Comparison of ENCODE assay signal across 8 mouse cellular contexts in genomic region chr14:73143710-73144420, GRCm38 (mm10). TPM values are rescaled to one million over a fixed set of nuclear protein-coding genes. Genes with fewer than 3 reads are reported as not detected.
A peak's percentile ranks its signal among the peaks of the same experiment; 100 is the strongest.
DNase-seq lines count a peak whose midpoint lies in the region; ATAC-seq and TF ChIP-seq lines count a peak whose summit lies in the region.

No protein-coding gene starts in this region.

- H3K9ac ChIP-seq in hindbrain, embryonic 14.5 days = peak overlapping the region; percentile 93
- peak overlapping the region; percentile 97 for H3K9ac ChIP-seq in midbrain, embryonic 12.5 days (replicated peaks)

- H3K36me3 ChIP-seq in kidney, adult 2 months (ENCODE audit: control insufficient read depth, insufficient read depth, low read length) = no peaks in the 10 kb centered on the region
- H3K36me3 ChIP-seq in hindbrain, embryonic 14.5 days (replicated peaks; ENCODE audit: control insufficient read depth, insufficient read depth) = no peaks in the 10 kb centered on the region
- H3K36me3 ChIP-seq in midbrain, embryonic 12.5 days = peaks cover 7% of the 10 kb centered on the region

- TF ChIP-seq CTCF in kidney, adult 2 months (conservative IDR thresholded peaks at IDR 0.05; ENCODE audit: insufficient read depth, insufficient read length, low read depth, low read length) = no peak
- TF ChIP-seq CTCF in bone marrow macrophage, adult 2 months (IDR thresholded peaks at IDR 0.05; ENCODE audit: low read depth, low read length) = no peak

- no peaks in the 10 kb centered on the region for H3K27me3 ChIP-seq in kidney, adult 2 months (replicated peaks; ENCODE audit: control insufficient read depth, insufficient read depth, low read length)
- H3K27me3 ChIP-seq in hindbrain, embryonic 14.5 days (ENCODE audit: control insufficient read depth, insufficient read depth, low read length) = no peaks in the 10 kb centered on the region
- H3K27me3 ChIP-seq in midbrain, embryonic 12.5 days = no peaks in the 10 kb centered on the region

- DNase-seq in kidney, adult 2 months = no peak
- no peak for DNase-seq in kidney, postnatal 14 days
- no peak for DNase-seq in hindbrain, embryonic 14.5 days (ENCODE audit: low spot score)
- DNase-seq in frontal cortex, postnatal 36 days (ENCODE audit: low spot score in 2 of 2) = no peak
- no peak for DNase-seq in urinary bladder, postnatal 14 days (ENCODE audit: low spot score)
- no peak for DNase-seq in kidney, adult 8-10 months

- no peak for TF ChIP-seq POLR2A in kidney, adult 2 months (IDR thresholded peaks at IDR 0.05; ENCODE audit: low read depth, low read length)
- TF ChIP-seq POLR2A in bone marrow macrophage, adult 2 months (IDR thresholded peaks at IDR 0.05; ENCODE audit: borderline replicate concordance, low read depth, low read length) = no peak

- H3K4me2 ChIP-seq in hindbrain, embryonic 14.5 days (replicated peaks) = peak overlapping the region; percentile 67
- peak overlapping the region; percentile 80 for H3K4me2 ChIP-seq in midbrain, embryonic 12.5 days (replicated peaks)

- peak overlapping the region; percentile 92 for H3K27ac ChIP-seq in kidney, adult 2 months (ENCODE audit: insufficient read depth, low read depth, low read length)
- peak overlapping the region; percentile 83 for H3K27ac ChIP-seq in bone marrow macrophage, adult 2 months (ENCODE audit: insufficient read depth, low read depth, low read length)
- peak overlapping the region; percentile 98 for H3K27ac ChIP-seq in hindbrain, embryonic 14.5 days
- peak overlapping the region; percentile 100 for H3K27ac ChIP-seq in midbrain, embryonic 12.5 days (replicated peaks)

- peaks cover 6% of the 10 kb centered on the region; the same call in 1 of the 2 replicates for H3K4me1 ChIP-seq in kidney, adult 2 months (ENCODE audit: control insufficient read depth, insufficient read depth, low read length)
- peaks cover 36% of the 10 kb centered on the region for H3K4me1 ChIP-seq in bone marrow macrophage, adult 2 months (ENCODE audit: control insufficient read depth, insufficient read depth, low read length)
- H3K4me1 ChIP-seq in hindbrain, embryonic 14.5 days (replicated peaks; ENCODE audit: control insufficient read depth, insufficient read depth, low read length) = peaks cover 25% of the 10 kb centered on the region
- peaks cover 25% of the 10 kb centered on the region for H3K4me1 ChIP-seq in midbrain, embryonic 12.5 days

- no peaks in the 10 kb centered on the region for H3K9me3 ChIP-seq in hindbrain, embryonic 14.5 days (ENCODE audit: control insufficient read depth, low read length)
- 0 out of 2 replicates have a peak, but pooled peaks cover 5% of the 10 kb centered on the region for H3K9me3 ChIP-seq in midbrain, embryonic 12.5 days

- ATAC-seq in hindbrain, embryonic 14.5 days (ENCODE audit: low FRiP score) = 0 out of 2 replicates have a peak, but pooled peaks have one; percentile 5
- ATAC-seq in midbrain, embryonic 12.5 days (ENCODE audit: low FRiP score, low read depth) = peak; percentile 20

- H3K4me3 ChIP-seq in kidney, adult 2 months (ENCODE audit: insufficient read depth, low read depth, low read length) = peak overlapping the region; percentile 57
- H3K4me3 ChIP-seq in bone marrow macrophage, adult 2 months (ENCODE audit: insufficient read depth, low read length) = peak overlapping the region; percentile 61
- H3K4me3 ChIP-seq in hindbrain, embryonic 14.5 days (replicated peaks; ENCODE audit: low read length) = peak overlapping the region; percentile 72
- H3K4me3 ChIP-seq in midbrain, embryonic 12.5 days = peak overlapping the region; percentile 83

- WGBS in kidney, adult 2 months = 24% methylated on average over 25 of the region's 25 CpGs
- WGBS in hindbrain, embryonic 14.5 days = 35% methylated on average over 25 of the region's 25 CpGs
- 40% methylated on average over 25 of the region's 25 CpGs for WGBS in midbrain, embryonic 12.5 days

RNA-seq across cellular contexts. Expression of gene Rcbtb2, which starts 21.0 kb away (rescaled TPM):
- 32.3 and 33.2 TPM in 2 replicates for polyA plus RNA-seq in kidney, adult 2 months (2012; rRNA removed)
- polyA plus RNA-seq in bone marrow macrophage, adult 2 months (2012; ENCODE audit: insufficient read depth, insufficient read length, missing spikeins) = 371 and 386 TPM in 2 replicates
- 64.0 and 77.0 TPM in 2 replicates for polyA plus RNA-seq in hindbrain, embryonic 14.5 days (2014; fragmentation: Nextera tagmentation; extraction: Ambion mirVana)
- 129 and 140 TPM in 2 replicates for polyA plus RNA-seq in midbrain, embryonic 12.5 days (2016; fragmentation: Nextera tagmentation; extraction: Ambion mirVana)
